Mouse (Mus musculus) liver, adult 2 months (tissue): Measurements from ENCODE around the gene Ptpn21. TPM values are rescaled to one million over a fixed set of nuclear protein-coding genes. Genes with fewer than 3 reads are reported as not detected.

Experiments
- DNase-seq: peaks from one replicate; pipeline ENCODE4 v3.0.0-alpha.2; 2011; ENCODE audit warnings: low read depth, low spot score; ENCODE audit errors: extremely low read depth
- H3K27ac ChIP-seq: fragments of 200-500 bp; replicated peaks from 2 replicates; pipeline ENCODE4 v1.5.1; 2012; ENCODE audit warnings: low read depth, mild to moderate bottlenecking, control low read depth, inconsistent platforms, low read length; ENCODE audit not compliant: insufficient read depth
- H3K27me3 ChIP-seq: fragments of 200-500 bp; 2 replicates; pipeline ENCODE4 v1.6.1; 2012; ENCODE audit warnings: mild to moderate bottlenecking, moderate library complexity, low read length, inconsistent platforms; ENCODE audit not compliant: control insufficient read depth, insufficient read depth
- H3K36me3 ChIP-seq: fragments of 200-500 bp; 2 replicates; pipeline ENCODE4 v1.6.1; 2012; ENCODE audit warnings: low read length, inconsistent platforms; ENCODE audit not compliant: control insufficient read depth, insufficient read depth
- H3K4me1 ChIP-seq: fragments of 200-500 bp; 2 replicates; pipeline ENCODE4 v1.6.1; 2011; ENCODE audit warnings: low read length; ENCODE audit not compliant: control insufficient read depth, insufficient read depth
- H3K4me3 ChIP-seq: fragments of 200-500 bp; 2 replicates; pipeline ENCODE4 v1.5.1; 2011; ENCODE audit warnings: low read depth, mild to moderate bottlenecking, control low read depth, low read length, moderate library complexity; ENCODE audit not compliant: insufficient read depth
- H3K79me2 ChIP-seq: fragments of 200-500 bp; 2 replicates; pipeline ENCODE4 v1.6.1; 2012; ENCODE audit warnings: inconsistent platforms, mild to moderate bottlenecking, low read length, moderate library complexity; ENCODE audit not compliant: control insufficient read depth, insufficient read depth
- H3K9ac ChIP-seq: fragments of 200-500 bp; 2 replicates; pipeline ENCODE4 v1.6.1; 2012; ENCODE audit warnings: low read depth, mild to moderate bottlenecking, control low read depth, inconsistent platforms, low read length
- CTCF ChIP-seq: fragments of 200-500 bp; IDR thresholded peaks from 2 replicates; pipeline ENCODE4 v1.5.1; 2011; ENCODE audit warnings: low read depth, low read length, control low read depth
- POLR2A ChIP-seq: fragments of 200-500 bp; IDR thresholded peaks from 2 replicates; pipeline ENCODE4 v1.6.1; 2011; ENCODE audit warnings: low read length, control low read depth; ENCODE audit not compliant: insufficient read depth; ENCODE audit errors: extremely low read depth
- WGBS: fragments of 180-500 bp; shearing (Covaris S2); methylation state at CpG from one replicate; pipeline ENCODE4 v1.1.7; 2018; 5-methylcytosine and 5-hydroxymethylcytosine counted together
- polyA plus RNA-seq: library from polyadenylated mRNA; depleted of rRNA; stranded (reverse); fragments of >200 nt; gene quantifications from 2 replicates; pipeline ENCODE4 v1.2.3, GENCODE M21; 2012
- total RNA-seq: library from RNA; depleted of rRNA; stranded (reverse); fragments of >200 nt; gene quantifications from 2 replicates; pipeline ENCODE4 v1.2.3, GENCODE M21; 2014

Ptpn21 gene
- total and polyA plus RNA-seq, 2 experiments: 5.9 to 12.2 TPM

DNA sequence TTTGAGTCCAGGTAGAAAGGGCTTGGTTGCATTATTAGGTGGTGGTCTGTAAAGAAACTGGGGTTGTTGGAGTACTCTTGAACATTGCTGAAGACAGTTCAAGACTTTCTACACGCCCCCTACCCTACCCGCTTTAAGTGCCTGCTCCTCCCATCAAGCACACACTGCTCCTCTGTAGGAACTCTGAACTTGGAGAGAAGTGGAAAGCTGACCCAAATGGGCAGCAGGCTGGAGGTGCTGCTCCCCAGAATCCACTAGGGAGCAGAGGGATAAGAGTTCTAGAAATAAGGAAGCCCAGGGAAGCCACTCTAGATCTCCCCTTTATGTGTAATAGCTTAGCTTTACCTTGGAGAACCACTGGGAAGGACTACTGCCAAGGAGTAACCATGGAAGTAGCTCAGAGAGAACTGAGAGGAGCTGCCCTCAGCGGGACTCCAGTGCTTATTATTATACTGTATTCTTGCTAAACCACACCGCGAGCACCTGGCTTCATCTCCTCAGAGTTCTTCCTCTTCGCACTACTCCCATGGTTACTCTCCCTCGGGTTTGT, 671 bp upstream of the Ptpn21 start:
- Histone ChIP-seq H3K27ac (peak overlapping the region; percentile 70), H3K79me2 (peaks cover 10% of the 10 kb centered on the region; the same call in 1 of the 2 replicates), H3K4me1 (peaks cover 18% of the 10 kb centered on the region), H3K4me3 (peak overlapping the region; percentile 76; the same call in 1 of the 2 replicates), H3K36me3 (no peaks in the 10 kb centered on the region), H3K9ac (peak overlapping the region; percentile 95), H3K27me3 (no peaks in the 10 kb centered on the region)
- WGBS: 30% methylated on average over 7 of the region's 7 CpGs
- TF ChIP-seq CTCF (no peak), POLR2A (no peak)
- DNase-seq: no peak

DNA sequence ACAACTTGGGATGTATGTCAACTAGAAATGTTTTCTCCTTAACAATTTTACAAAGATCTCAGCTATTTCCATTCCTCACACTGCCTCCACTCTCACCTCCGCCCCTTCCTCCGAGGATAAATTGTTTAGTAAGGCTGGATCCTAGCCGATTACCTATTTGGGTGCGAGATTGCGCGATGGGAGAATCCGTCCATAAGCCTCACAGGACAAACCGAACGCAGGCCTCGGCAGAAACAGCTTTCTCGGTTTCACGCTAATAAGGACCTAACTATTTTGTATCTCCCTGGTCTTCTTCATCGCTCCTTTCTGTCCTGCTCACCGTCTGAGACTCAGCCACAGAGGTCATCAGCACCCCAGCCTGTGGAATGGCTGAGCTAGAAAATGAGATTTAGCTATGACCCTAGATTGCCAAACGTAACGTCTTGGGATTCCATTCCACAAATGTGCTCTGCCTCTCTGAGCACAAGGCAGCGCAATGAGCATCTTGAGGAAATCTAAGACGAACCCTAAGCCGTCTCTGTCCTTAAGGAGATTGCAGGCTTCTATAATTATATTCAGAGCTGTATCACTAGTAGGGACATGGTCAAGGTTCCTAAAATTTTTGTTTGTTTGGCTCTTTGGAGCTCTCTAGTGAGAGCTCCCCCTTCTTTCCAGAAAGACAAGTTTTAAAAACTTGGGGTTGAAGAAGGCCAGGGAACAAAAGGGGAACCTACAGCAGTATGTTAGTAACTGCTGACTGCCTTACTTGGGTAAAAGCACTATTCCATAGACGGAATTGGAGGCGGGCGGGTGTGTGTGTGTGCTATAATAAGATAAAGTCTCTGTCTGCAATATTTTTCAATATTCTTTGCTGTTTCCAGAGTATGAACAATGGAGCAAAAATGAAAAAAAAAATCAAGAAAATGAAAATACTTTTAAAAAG, 2.1 kb downstream of the Ptpn21 start:
- peaks cover 11% of the 10 kb centered on the region for H3K4me1 ChIP-seq
- TF ChIP-seq POLR2A (no peak), CTCF (no peak)
- peak overlapping the region; percentile 26; the same call in 1 of the 2 replicates for H3K27ac ChIP-seq
- WGBS: 18% methylated on average over 22 of the region's 22 CpGs
- H3K27me3 ChIP-seq: no peaks in the 10 kb centered on the region
- peaks cover 20% of the 10 kb centered on the region; the same call in 1 of the 2 replicates for H3K79me2 ChIP-seq
- H3K36me3 ChIP-seq: no peaks in the 10 kb centered on the region
- DNase-seq: peak; percentile 30
- peak overlapping the region; percentile 99 for H3K4me3 ChIP-seq
- peak overlapping the region; percentile 76 for H3K9ac ChIP-seq

DNA sequence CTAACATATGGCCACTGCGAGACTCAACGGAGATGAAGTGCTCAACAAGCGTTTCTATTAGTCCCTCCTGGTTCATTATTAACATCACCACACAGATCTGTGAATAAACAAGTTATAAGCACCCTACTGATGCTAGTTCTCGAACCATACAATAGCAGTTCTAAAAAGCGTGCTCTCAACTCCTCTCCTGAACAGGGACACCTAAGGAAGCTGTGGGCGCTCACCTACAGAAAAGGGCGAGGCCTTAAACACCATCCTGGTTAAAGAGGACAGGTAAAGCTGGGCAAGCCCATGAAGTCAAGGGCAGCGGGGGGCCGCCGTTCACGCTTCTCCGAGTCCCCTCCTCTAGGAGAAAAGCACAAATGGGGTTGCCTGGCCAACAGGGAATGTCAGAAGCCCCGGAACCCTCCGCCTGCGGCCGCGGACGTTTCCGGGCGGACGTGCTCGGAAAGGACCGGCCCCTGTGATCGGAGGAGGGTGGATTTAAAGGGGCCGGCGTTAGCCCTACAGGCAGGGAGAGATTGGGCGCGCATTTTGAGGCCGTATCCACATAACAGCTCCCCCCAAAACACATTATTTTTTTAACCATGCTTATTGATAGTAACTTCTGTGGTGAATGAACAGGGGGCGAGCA, 2.8 kb downstream of the Ptpn21 start:
- Histone ChIP-seq H3K4me1 (peaks cover 11% of the 10 kb centered on the region), H3K27ac (peak overlapping the region; percentile 81), H3K79me2 (peaks cover 22% of the 10 kb centered on the region; the same call in 1 of the 2 replicates), H3K27me3 (no peaks in the 10 kb centered on the region), H3K36me3 (no peaks in the 10 kb centered on the region), H3K4me3 (peak overlapping the region; percentile 99), H3K9ac (peak overlapping the region; percentile 97)
- WGBS: under 1% methylated on average over 30 of the region's 30 CpGs
- peak; percentile 68 for DNase-seq
- no peak for TF ChIP-seq CTCF
- 0 out of 2 replicates have a peak, but pooled peaks have one; percentile 20 for TF ChIP-seq POLR2A

DNA sequence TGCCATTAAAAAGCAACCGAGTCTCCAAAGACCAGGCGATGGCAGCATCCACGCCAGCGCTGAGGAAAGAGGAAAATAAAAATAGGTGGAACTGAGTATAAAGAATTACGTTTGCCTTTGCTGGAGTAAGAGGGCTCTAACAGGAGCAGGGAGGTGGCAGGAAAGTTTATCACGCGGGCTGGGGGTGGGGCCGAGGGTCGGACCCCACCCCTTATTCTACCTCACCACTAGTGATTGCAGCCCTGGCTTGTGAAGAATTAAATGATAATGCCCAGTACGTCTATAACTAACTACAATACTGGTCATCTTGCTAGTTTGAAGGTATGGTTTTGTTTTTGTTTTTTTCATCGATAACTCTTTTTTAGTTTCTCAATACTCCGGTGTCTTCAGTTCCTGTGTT, 3.4 kb downstream of the Ptpn21 start:
- DNase-seq: no peak
- no peaks in the 10 kb centered on the region for H3K27me3 ChIP-seq
- peaks cover 22% of the 10 kb centered on the region; the same call in 1 of the 2 replicates for H3K79me2 ChIP-seq
- H3K36me3 ChIP-seq: no peaks in the 10 kb centered on the region
- WGBS: 31% methylated on average over 12 of the region's 12 CpGs
- TF ChIP-seq POLR2A (no peak), CTCF (no peak)
- no peak overlapping the region for H3K27ac ChIP-seq
- peak overlapping the region; percentile 97; the same call in 1 of the 2 replicates for H3K9ac ChIP-seq
- H3K4me1 ChIP-seq: peaks cover 11% of the 10 kb centered on the region
- H3K4me3 ChIP-seq: peak overlapping the region; percentile 99

DNA sequence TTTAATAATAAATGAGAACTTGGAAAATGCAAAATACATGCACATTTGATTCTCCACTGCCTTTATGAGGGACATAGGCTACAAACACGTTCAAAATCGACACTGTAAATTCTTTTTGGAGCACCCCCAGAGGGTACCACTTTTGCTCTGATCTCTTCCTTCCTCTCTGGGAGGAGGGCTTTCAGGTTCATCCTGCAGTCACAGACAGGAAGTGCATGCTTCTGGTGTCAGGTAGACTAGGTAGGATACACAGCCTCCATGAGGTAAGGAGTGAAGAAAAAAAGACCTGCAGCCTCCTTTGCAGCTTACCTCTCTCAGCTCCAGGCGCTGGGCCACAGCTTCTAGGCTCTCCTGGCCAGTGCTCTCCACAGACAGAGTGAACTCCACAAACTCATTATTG, 4.0 kb downstream of the Ptpn21 start:
- WGBS: 70% methylated on average over 3 of the region's 3 CpGs
- no peak for DNase-seq
- Histone ChIP-seq H3K27ac (no peak overlapping the region), H3K79me2 (peaks cover 22% of the 10 kb centered on the region; the same call in 1 of the 2 replicates), H3K4me3 (no peak overlapping the region), H3K36me3 (no peaks in the 10 kb centered on the region), H3K4me1 (peaks cover 12% of the 10 kb centered on the region), H3K9ac (no peak overlapping the region), H3K27me3 (no peaks in the 10 kb centered on the region)
- TF ChIP-seq CTCF: no peak
